In the genomic region with DNA sequence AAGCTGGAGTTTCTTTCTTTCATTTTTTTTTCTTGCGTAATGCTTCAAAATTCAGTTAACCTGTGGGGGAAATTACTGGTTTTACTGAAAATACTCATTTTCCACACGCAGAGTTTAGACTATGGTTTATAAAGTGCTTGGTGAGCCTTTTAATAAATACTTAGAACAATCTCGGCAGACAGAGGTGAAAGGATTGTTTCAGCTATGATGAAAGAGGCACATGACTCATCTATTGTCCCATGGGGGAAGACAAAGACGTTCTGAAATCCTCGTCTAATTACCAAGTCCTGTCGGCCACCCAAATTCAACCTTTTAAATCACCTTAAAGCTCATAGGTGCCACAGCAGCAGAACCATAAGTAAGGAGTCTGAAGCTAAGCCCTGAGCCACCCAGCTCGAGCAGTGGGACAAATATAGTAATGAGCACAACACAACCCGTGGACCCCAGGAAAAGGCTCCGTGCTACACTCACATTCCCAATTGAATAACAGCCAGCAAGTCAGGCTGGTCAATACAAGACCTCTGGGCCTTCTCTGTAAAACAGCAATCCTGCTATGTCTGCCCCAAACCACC, we compare ENCODE assay signal across 21 mouse cellular contexts. TPM values are rescaled to one million over a fixed set of nuclear protein-coding genes. Genes with fewer than 3 reads are reported as not detected.
DNase-seq lines count a peak whose midpoint lies in the region; ATAC-seq and TF ChIP-seq lines count a peak whose summit lies in the region.
"Had no signal": no experiment of that assay in that cellular context is flagged by ENCODE, and none has a peak within 500 bp of the region (broad histone marks: within the 10 kb centered on the region; RNA-seq: fewer than 3 reads in every experiment).

No protein-coding gene starts in this region.

- peak overlapping the region; percentile 18; the same call in 1 of the 2 replicates for H3K4me2 ChIP-seq in heart, embryonic 14.5 days (ENCODE audit: low read length)
- no peak overlapping the region for H3K4me2 ChIP-seq in hindbrain, embryonic 14.5 days (replicated peaks)
- H3K4me2 ChIP-seq: embryonic facial prominence, embryonic 15.5 days; limb, embryonic 13.5 days; liver, embryonic 13.5 days; lung, embryonic 14.5 days had no signal

- no peak for TF ChIP-seq CTCF in C2C12 (IDR thresholded peaks at IDR 0.05; ENCODE audit: control insufficient read depth, insufficient read depth, insufficient read length)

- peak overlapping the region; percentile 62 to 67 for H3K27ac ChIP-seq in heart, embryonic 14.5 days (replicated peaks in 1 of 2; ENCODE audit: control insufficient read depth in 1 of 2, insufficient read depth in 1 of 2, low read depth in 2 of 2, low read length in 2 of 2)
- no peak overlapping the region for H3K27ac ChIP-seq in hindbrain, embryonic 14.5 days
- H3K27ac ChIP-seq: embryonic facial prominence, embryonic 15.5 days; limb, embryonic 13.5 days; liver, embryonic 13.5 days had no signal

- H3K79me2 ChIP-seq in C2C12 (ENCODE audit: control insufficient read depth, insufficient read depth) = no peaks in the 10 kb centered on the region

- H3ac ChIP-seq in C2C12 (ENCODE audit: control insufficient read depth, insufficient read length, low read depth) = no peak overlapping the region

- no peaks in the 10 kb centered on the region for H3K79me3 ChIP-seq in C2C12 (ENCODE audit: low read depth)

- H3K9me3 ChIP-seq in heart, embryonic 14.5 days (ENCODE audit: control insufficient read depth, low read length) = 0 out of 2 replicates have a peak, but pooled peaks cover 3% of the 10 kb centered on the region
- H3K9me3 ChIP-seq in hindbrain, embryonic 14.5 days (ENCODE audit: control insufficient read depth, low read length) = 0 out of 2 replicates have a peak, but pooled peaks cover 10% of the 10 kb centered on the region
- H3K9me3 ChIP-seq: embryonic facial prominence, embryonic 15.5 days; limb, embryonic 13.5 days; liver, embryonic 13.5 days had no signal

- no peaks in the 10 kb centered on the region for H3K36me3 ChIP-seq in heart, embryonic 14.5 days (ENCODE audit: control insufficient read depth, insufficient read depth, low read length)
- no peaks in the 10 kb centered on the region for H3K36me3 ChIP-seq in C2C12 (ENCODE audit: control insufficient read depth, insufficient read depth)
- H3K36me3 ChIP-seq in hindbrain, embryonic 14.5 days (replicated peaks; ENCODE audit: control insufficient read depth, insufficient read depth) = no peaks in the 10 kb centered on the region
- H3K36me3 ChIP-seq: embryonic facial prominence, embryonic 15.5 days; liver, embryonic 13.5 days had no signal

- 50% methylated on average over 9 of the region's 9 CpGs for WGBS in heart, embryonic 14.5 days
- WGBS in hindbrain, embryonic 14.5 days = 64% methylated on average over 9 of the region's 9 CpGs

- no peak for ATAC-seq in heart, embryonic 14.5 days (ENCODE audit: insufficient number of reproducible peaks, insufficient read depth, low FRiP score, low read depth)
- no peak for ATAC-seq in hindbrain, embryonic 14.5 days (ENCODE audit: low FRiP score)
- ATAC-seq: forebrain, embryonic 16.5 days; midbrain, embryonic 16.5 days had no signal

- H3K4me3 ChIP-seq in heart, embryonic 14.5 days (ENCODE audit: control insufficient read depth in 1 of 2, insufficient read depth in 1 of 2, low read depth in 1 of 2, low read length in 2 of 2) = no peak overlapping the region
- no peak overlapping the region for H3K4me3 ChIP-seq in C2C12 (ENCODE audit: insufficient read depth, poor library complexity, severe bottlenecking)
- no peak overlapping the region for H3K4me3 ChIP-seq in hindbrain, embryonic 14.5 days (replicated peaks; ENCODE audit: low read length)
- H3K4me3 ChIP-seq: embryonic facial prominence, embryonic 15.5 days; limb, embryonic 13.5 days; liver, embryonic 13.5 days had no signal

- H3K9ac ChIP-seq in heart, embryonic 14.5 days (ENCODE audit: low read length) = peak overlapping the region; percentile 22; the same call in 1 of the 2 replicates
- no peak overlapping the region for H3K9ac ChIP-seq in hindbrain, embryonic 14.5 days
- H3K9ac ChIP-seq: embryonic facial prominence, embryonic 15.5 days; limb, embryonic 13.5 days; liver, embryonic 13.5 days; lung, embryonic 14.5 days had no signal

- H3K27me3 ChIP-seq in heart, embryonic 14.5 days (ENCODE audit: control insufficient read depth, insufficient read depth, low read length) = no peaks in the 10 kb centered on the region
- H3K27me3 ChIP-seq in C2C12 (ENCODE audit: control insufficient read depth, insufficient read depth, insufficient read length) = no peaks in the 10 kb centered on the region
- H3K27me3 ChIP-seq in hindbrain, embryonic 14.5 days (ENCODE audit: control insufficient read depth, insufficient read depth, low read length) = no peaks in the 10 kb centered on the region
- H3K27me3 ChIP-seq: embryonic facial prominence, embryonic 15.5 days; limb, embryonic 13.5 days; liver, embryonic 13.5 days had no signal

- intact Hi-C loops in left cerebral cortex, postnatal 10 days (cut with DNase I) = no loop called here

- H3K4me1 ChIP-seq in heart, embryonic 14.5 days (ENCODE audit: control insufficient read depth in 2 of 2, insufficient read depth in 2 of 2, low read length in 2 of 2) = peaks cover 18 to 30% of the 10 kb centered on the region in 2 experiments
- H3K4me1 ChIP-seq in hindbrain, embryonic 14.5 days (replicated peaks; ENCODE audit: control insufficient read depth, insufficient read depth, low read length) = no peaks in the 10 kb centered on the region
- H3K4me1 ChIP-seq: embryonic facial prominence, embryonic 15.5 days; limb, embryonic 13.5 days had no signal

- DNase-seq in heart, postnatal 4 days = no peak
- DNase-seq in Muller cell, postnatal 12 days (ENCODE audit: inconsistent ontology term) = peak; percentile 54
- peak; percentile 47 for DNase-seq in retina, embryonic 14.5 days (ENCODE audit: low spot score)
- DNase-seq in hindbrain, embryonic 14.5 days (ENCODE audit: low spot score) = no peak
- DNase-seq in left cerebral cortex, postnatal 10 days (ENCODE audit: extremely low spot score in 1 of 2, low spot score in 2 of 2) = no peak
- DNase-seq: cerebellum, adult 11 months; cerebellum, postnatal 25 days; gastrocnemius, postnatal 25 days; kidney, adult 8-10 months; kidney, postnatal 4 days; liver, embryonic 13.5 days; lung, embryonic 14.5 days; lung, postnatal 4 days; right cerebral cortex, postnatal 4 days; thymus, adult 2 months had no signal

TF ChIP-seq in C2C12, 6 proteins besides CTCF, POLR2A, EP300 and RAD21:
- TF ChIP-seq MYOD1 (IDR thresholded peaks at IDR 0.05; ENCODE audit: control insufficient read depth, insufficient read length, low read depth) = no peak
- TF ChIP-seq FOSL1 (IDR thresholded peaks at IDR 0.05; ENCODE audit: insufficient read depth, low read length, poor library complexity, severe bottlenecking) = no peak
- TF ChIP-seq MYOG (IDR thresholded peaks at IDR 0.05; ENCODE audit: control insufficient read depth, extremely low read depth, insufficient read length) = no peak
- TF ChIP-seq USF1 (IDR thresholded peaks at IDR 0.05; ENCODE audit: low read depth) = peak; percentile 41
- peak; percentile 74 for TF ChIP-seq CEBPB (IDR thresholded peaks at IDR 0.05; ENCODE audit: low read depth)
- TF ChIP-seq MAX (IDR thresholded peaks at IDR 0.05) = no peak

RNA-seq across cellular contexts. Expression of gene Plekhm3, which starts 11.3 kb away (rescaled TPM):
- polyA plus RNA-seq in heart, embryonic 14.5 days (2014; fragmentation: Nextera tagmentation; extraction: Ambion mirVana) = 8.4 and 9.0 TPM in 2 replicates
- 10 to 100 TPM in 1 of 2 experiments, 1 to 10 TPM in 1; 8.3 to 10.2 TPM for total RNA-seq in heart, postnatal 4 days (2021)
- polyA plus RNA-seq in C2C12 (2012; fragmentation: generic; extraction: Trizol) = 2.3 TPM
- 9.1 and 10.4 TPM in 2 replicates for polyA plus RNA-seq in hindbrain, embryonic 14.5 days (2014; fragmentation: Nextera tagmentation; extraction: Ambion mirVana)
- total RNA-seq in left cerebral cortex, postnatal 10 days (2021) = 10 to 100 TPM; 27.1 to 32.2 TPM

Comparison
In these comparisons a context has a peak if more than half of its experiments do, and no peak if none do; other contexts are left out.
1. DNase-seq: peak in Muller cell, postnatal 12 days (single experiment) and retina, embryonic 14.5 days (single experiment); none in heart, postnatal 4 days (single experiment), hindbrain, embryonic 14.5 days (single experiment) and left cerebral cortex, postnatal 10 days (0 of 2).